ENCODE assay signal across 25 mouse cellular contexts in the genomic region with DNA sequence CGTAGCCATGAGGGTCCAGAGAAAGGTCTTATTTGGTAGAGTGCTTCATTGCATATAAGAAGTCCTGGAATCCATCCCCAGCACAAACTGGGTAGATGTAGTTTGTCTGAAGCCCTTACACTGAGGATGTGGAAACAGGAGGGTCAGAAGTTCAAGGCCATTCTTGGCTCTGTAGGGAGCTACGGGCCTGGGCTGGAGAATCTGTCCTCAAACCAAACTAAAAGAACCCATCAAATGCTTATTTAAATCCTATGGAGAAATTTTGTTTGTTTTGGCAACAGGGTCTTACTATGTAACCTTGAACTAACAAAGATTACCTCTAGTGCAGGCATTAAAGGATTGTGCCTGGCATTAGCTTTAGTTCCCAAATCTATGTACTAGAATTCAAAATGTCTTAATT. TPM values are rescaled to one million over a fixed set of nuclear protein-coding genes. Genes with fewer than 3 reads are reported as not detected.
A peak's percentile ranks its signal among the peaks of the same experiment; 100 is the strongest.
DNase-seq lines count a peak whose midpoint lies in the region; ATAC-seq and TF ChIP-seq lines count a peak whose summit lies in the region.
"Had no signal": no experiment of that assay in that cellular context is flagged by ENCODE, and none has a peak within 500 bp of the region (broad histone marks: within the 10 kb centered on the region; RNA-seq: fewer than 3 reads in every experiment).

No protein-coding gene starts in this region.

- H3K4me1 ChIP-seq in liver, postnatal 0 days (ENCODE audit: insufficient read depth): peaks cover 4% of the 10 kb centered on the region; the same call in 1 of the 2 replicates
- peaks cover 5% of the 10 kb centered on the region for H3K4me1 ChIP-seq in liver, embryonic 11.5 days (replicated peaks; ENCODE audit: control insufficient read depth, insufficient read depth, low read length)
- no peaks in the 10 kb centered on the region for H3K4me1 ChIP-seq in forebrain, embryonic 13.5 days
- H3K4me1 ChIP-seq: heart, embryonic 10.5 days; hindbrain, embryonic 10.5 days; limb, embryonic 13.5 days; midbrain, embryonic 13.5 days had no signal

- H3K27me3 ChIP-seq in liver, postnatal 0 days (ENCODE audit: insufficient read depth, low read length): no peaks in the 10 kb centered on the region
- no peaks in the 10 kb centered on the region for H3K27me3 ChIP-seq in liver, embryonic 11.5 days (replicated peaks; ENCODE audit: control insufficient read depth, insufficient read depth, low read length)
- H3K27me3 ChIP-seq in forebrain, embryonic 13.5 days: no peaks in the 10 kb centered on the region
- H3K27me3 ChIP-seq: limb, embryonic 13.5 days; midbrain, embryonic 13.5 days had no signal

- peak overlapping the region; percentile 13 for H3K27ac ChIP-seq in liver, postnatal 0 days (ENCODE audit: low read depth)
- no peak overlapping the region for H3K27ac ChIP-seq in liver, embryonic 11.5 days (ENCODE audit: low read depth, low read length)
- no peak overlapping the region for H3K27ac ChIP-seq in forebrain, embryonic 13.5 days
- H3K27ac ChIP-seq: heart, embryonic 10.5 days; hindbrain, embryonic 10.5 days; hindbrain, postnatal 0 days; layer of hippocampus, adult 2 months; limb, embryonic 13.5 days; midbrain, embryonic 13.5 days; stomach, postnatal 0 days had no signal

- no peaks in the 10 kb centered on the region for H3K9me3 ChIP-seq in liver, postnatal 0 days (ENCODE audit: low read length)
- H3K9me3 ChIP-seq in liver, embryonic 11.5 days (ENCODE audit: control insufficient read depth, low read length): no peaks in the 10 kb centered on the region
- H3K9me3 ChIP-seq in forebrain, embryonic 13.5 days (replicated peaks): no peaks in the 10 kb centered on the region
- H3K9me3 ChIP-seq: G1E; heart, embryonic 10.5 days; hindbrain, embryonic 10.5 days; limb, embryonic 13.5 days; midbrain, embryonic 13.5 days had no signal

- H3K9ac ChIP-seq in liver, postnatal 0 days (replicated peaks): no peak overlapping the region
- no peak overlapping the region for H3K9ac ChIP-seq in liver, embryonic 11.5 days (ENCODE audit: low read depth, low read length)
- H3K9ac ChIP-seq in forebrain, embryonic 13.5 days: no peak overlapping the region
- H3K9ac ChIP-seq: limb, embryonic 13.5 days; midbrain, embryonic 13.5 days had no signal

- no peak for DNase-seq in liver, postnatal 0 days
- DNase-seq in liver, embryonic 11.5 days (ENCODE audit: low spot score): no peak
- peak; percentile 18 for DNase-seq in NIH3T3 (ENCODE audit: low read depth)
- DNase-seq in induced T-regulatory cell, adult 2 months (ENCODE audit: low read depth): peak; percentile 46
- no peak for DNase-seq in lung, postnatal 14 days
- no peak for DNase-seq in T-cell, adult 2 months (ENCODE audit: low spot score)
- DNase-seq: adrenal gland, postnatal 25 days; cerebellum, adult 18-20 months; cerebellum, postnatal 36 days; gastrocnemius, postnatal 25 days; kidney, adult 18-20 months; kidney, postnatal 10 days; layer of hippocampus, postnatal 36 days; lung, postnatal 4 days; retina, postnatal 1 day had no signal

- no peak overlapping the region for H3K4me3 ChIP-seq in liver, postnatal 0 days (ENCODE audit: low read depth, low read length)
- H3K4me3 ChIP-seq in liver, embryonic 11.5 days (ENCODE audit: low read depth, low read length): no peak overlapping the region
- H3K4me3 ChIP-seq in forebrain, embryonic 13.5 days: no peak overlapping the region
- H3K4me3 ChIP-seq: heart, embryonic 10.5 days; hindbrain, embryonic 10.5 days; layer of hippocampus, adult 2 months; limb, embryonic 13.5 days; midbrain, embryonic 13.5 days had no signal

- peaks cover 6% of the 10 kb centered on the region; the same call in 1 of the 2 replicates for H3K36me3 ChIP-seq in liver, postnatal 0 days (replicated peaks; ENCODE audit: insufficient read depth, low read length)
- H3K36me3 ChIP-seq in liver, embryonic 11.5 days (ENCODE audit: control insufficient read depth, insufficient read depth, low read length): peaks cover 2% of the 10 kb centered on the region; the same call in 1 of the 2 replicates
- H3K36me3 ChIP-seq in forebrain, embryonic 13.5 days (ENCODE audit: poor library complexity, severe bottlenecking): peaks cover 9% of the 10 kb centered on the region; the same call in 1 of the 2 replicates

- WGBS in liver, postnatal 0 days (ENCODE audit: insufficient replicate concordance): 66% methylated on average over 2 of the region's 2 CpGs
- 71% methylated on average over 2 of the region's 2 CpGs for WGBS in liver, embryonic 11.5 days
- WGBS in forebrain, embryonic 13.5 days: 90% methylated on average over 2 of the region's 2 CpGs

- ATAC-seq in liver, postnatal 0 days: peak; percentile 72
- ATAC-seq in liver, embryonic 11.5 days (replicated peaks; ENCODE audit: low FRiP score): no peak
- ATAC-seq in forebrain, embryonic 13.5 days: no peak
- ATAC-seq: forebrain, embryonic 14.5 days; hindbrain, postnatal 0 days; midbrain, embryonic 13.5 days had no signal

- peak overlapping the region; percentile 48; the same call in 1 of the 2 replicates for H3K4me2 ChIP-seq in liver, postnatal 0 days (ENCODE audit: low read depth, low read length)
- no peak overlapping the region for H3K4me2 ChIP-seq in liver, embryonic 11.5 days
- no peak overlapping the region for H3K4me2 ChIP-seq in forebrain, embryonic 13.5 days
- H3K4me2 ChIP-seq: limb, embryonic 13.5 days; midbrain, embryonic 13.5 days had no signal

- no peak for TF ChIP-seq CTCF in liver, postnatal 0 days (IDR thresholded peaks at IDR 0.05; ENCODE audit: low read depth)

- no peak for TF ChIP-seq EP300 in liver, postnatal 0 days (IDR thresholded peaks at IDR 0.05; ENCODE audit: low read depth)

RNA-seq across cellular contexts. Expression of a gene that starts 14.3 kb away (rescaled TPM):
- 4.3 and 5.1 TPM in 2 replicates for polyA plus RNA-seq in liver, postnatal 0 days (2015; fragmentation: Nextera tagmentation; extraction: Ambion mirVana)
- polyA plus RNA-seq in liver, embryonic 11.5 days (2014; fragmentation: Nextera tagmentation; extraction: Ambion mirVana): 21.4 and 23.4 TPM in 2 replicates
- polyA plus RNA-seq in forebrain, embryonic 13.5 days (2015; fragmentation: Nextera tagmentation; extraction: Ambion mirVana): 17.0 and 18.1 TPM in 2 replicates

Comparison
In these comparisons a context has a peak if more than half of its experiments do, and no peak if none do; other contexts are left out.
1. DNase-seq: peak in NIH3T3 (single experiment) and induced T-regulatory cell, adult 2 months (single experiment); none in liver, postnatal 0 days (single experiment), liver, embryonic 11.5 days (single experiment), lung, postnatal 14 days (single experiment) and T-cell, adult 2 months (single experiment).